Mouse (Mus musculus) gastrocnemius, postnatal 10 days (tissue): ENCODE data around the gene Psmd14. TPM values are rescaled to one million over a fixed set of nuclear protein-coding genes. Genes with fewer than 3 reads are reported as not detected.

Source experiments
- DNase-seq: peaks from one replicate; pipeline ENCODE4 v3.0.0; 2021; ENCODE audit warnings: mixed read lengths
- long read RNA-seq, 2 experiments: library from polyadenylated mRNA; stranded (forward); transcript quantifications; one replicate each; pipeline ENCODE4 v2.0.0; 2021
- total RNA-seq, 2 experiments: library from RNA; stranded (reverse); gene quantifications; 2 replicates each; pipeline ENCODE4 v1.2.3; 2021

Psmd14 gene
- total RNA-seq = 10 to 100 TPM; 89.2 to 89.4 TPM
- long read RNA-seq, experiment 1, transcript Psmd14-201 (12 exons, 1,541 nt) = major isoform, 87 of 90 reads
- long read RNA-seq, experiment 1, partial matches to known transcripts = 1 of 90 reads
- long read RNA-seq, experiment 1, other reads (novel, unspliced or antisense) = 2 of 90 reads
- long read RNA-seq, experiment 2, transcript Psmd14-201 (12 exons, 1,541 nt) = major isoform, 99 of 107 reads
- long read RNA-seq, experiment 2, partial matches to known transcripts = 2 of 107 reads
- long read RNA-seq, experiment 2, other reads (novel, unspliced or antisense) = 6 of 107 reads

DNA sequence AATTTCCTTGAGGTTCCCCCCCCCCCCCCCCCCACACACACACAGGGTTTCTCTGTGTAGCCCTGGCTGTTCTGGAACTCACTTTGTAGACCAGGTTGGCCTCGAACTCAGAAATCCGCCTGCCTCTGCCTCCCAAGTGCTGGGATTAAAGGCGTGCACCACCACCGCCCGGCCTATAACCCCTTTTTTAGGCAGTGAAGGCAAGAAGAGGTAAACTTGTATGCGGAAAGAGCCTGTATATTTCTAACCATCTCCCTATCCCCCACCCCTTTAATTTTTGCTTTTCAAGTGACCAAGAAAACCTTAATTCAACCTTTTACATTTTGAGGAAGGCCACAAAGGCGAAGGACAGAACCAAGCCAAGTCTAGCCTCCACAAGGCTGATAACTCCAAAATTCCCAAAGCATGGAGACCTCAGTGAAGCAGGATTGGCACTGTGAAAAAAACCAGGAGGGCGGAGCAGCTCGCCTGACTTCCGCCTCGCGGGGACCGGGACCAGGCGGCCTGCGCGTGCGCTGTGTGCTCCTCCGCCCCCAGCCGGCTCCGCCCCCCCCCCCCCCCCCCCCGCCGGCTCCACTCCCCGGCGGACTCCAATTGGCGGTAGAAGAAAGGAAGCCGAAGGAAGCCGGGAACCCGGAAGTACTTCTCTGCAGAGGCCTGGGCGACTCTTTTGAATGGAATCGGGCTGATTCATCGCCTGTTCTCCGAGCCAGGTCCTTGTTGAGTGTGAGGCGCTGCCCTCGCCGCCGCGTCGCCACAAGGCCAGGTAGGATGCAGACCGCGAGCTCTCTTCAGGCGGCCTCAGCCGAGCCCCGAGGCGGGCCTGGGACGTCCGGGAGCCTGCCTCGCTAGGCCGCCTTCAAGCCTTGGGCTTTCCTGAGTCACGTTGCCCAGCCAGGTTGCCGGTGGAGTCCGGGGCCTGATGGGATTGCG is at the start of gene Psmd14:
Gene Psmd14, plus strand, starts transcription at position 587 of the 933 bp plus-strand sequence.
- peak; percentile 88 for DNase-seq

DNA sequence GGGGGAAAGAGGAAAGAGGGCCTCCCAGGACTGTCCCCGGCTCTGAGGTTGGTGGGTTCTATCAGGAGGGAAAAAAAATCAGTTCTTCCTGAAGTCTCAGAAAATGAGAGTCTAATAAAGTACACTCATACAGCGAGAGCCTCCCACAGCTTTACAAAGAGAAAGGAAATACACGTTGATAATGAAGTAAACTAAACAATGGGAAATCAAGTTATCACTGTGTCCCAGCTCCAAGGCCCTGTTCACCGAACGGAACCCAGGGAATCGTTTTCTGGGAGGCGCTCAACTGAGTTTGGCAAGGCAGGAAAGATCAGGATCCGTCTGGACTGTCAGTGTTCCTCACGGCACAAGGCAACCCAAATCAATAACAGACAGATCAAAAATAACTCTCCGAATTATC is 48.7 kb upstream of the Psmd14 start:
- no peak for DNase-seq

DNA sequence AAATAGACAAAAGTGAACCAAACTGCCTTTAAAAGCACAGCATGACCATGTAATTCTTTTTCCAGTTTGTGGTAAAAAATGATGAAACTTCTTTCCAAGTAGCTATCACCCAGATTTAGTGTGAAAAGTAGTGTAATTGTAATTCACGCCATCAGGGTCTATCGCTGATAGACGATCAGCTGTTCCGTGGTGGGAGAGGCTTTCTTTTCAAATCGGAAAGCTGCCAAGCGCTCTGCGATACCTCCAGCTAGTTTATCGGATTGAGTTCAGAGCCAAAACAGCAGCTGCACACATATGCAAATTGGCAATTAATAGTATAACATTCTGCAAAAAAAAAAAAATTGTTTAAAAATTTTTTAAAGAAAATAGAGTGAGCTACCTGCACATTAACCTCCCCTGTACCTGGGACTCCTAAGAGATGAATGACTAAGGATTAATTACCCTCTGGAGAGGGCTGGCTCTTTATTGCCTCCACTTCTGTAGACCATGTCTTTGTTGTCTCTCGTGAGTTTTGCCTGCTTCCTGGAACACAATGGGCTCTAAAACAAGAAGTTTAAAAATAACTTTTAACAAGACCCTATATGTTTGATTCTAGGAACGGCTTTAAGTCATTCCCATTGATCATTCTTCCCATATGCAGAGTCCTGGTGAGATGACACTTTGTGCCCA is 47.8 kb upstream of the Psmd14 start:
- DNase-seq = no peak

DNA sequence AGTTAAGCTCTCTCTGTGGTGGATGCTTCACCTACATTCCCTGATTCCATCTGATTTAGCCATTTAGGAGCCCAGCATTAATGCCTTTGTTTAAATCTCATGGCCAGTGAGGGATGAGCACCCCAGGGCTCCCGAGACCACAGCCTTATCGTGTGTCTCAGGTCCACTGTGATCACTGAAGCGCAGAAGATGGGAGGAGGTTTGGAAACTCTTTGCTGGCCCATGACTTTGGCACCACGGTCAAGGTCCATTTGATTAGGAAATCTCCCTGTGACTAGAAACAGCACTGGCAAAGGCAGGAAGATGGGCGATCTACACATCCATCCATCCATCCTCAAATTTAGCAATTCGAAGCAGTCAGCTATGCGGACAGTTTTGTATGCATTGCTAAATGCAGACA is 44.1 kb upstream of the Psmd14 start:
- DNase-seq = no peak

GRCm38 (mm10) chr2:61668260-61668659 is 43.2 kb upstream of the Psmd14 start:
- peak; percentile 49 for DNase-seq

DNA sequence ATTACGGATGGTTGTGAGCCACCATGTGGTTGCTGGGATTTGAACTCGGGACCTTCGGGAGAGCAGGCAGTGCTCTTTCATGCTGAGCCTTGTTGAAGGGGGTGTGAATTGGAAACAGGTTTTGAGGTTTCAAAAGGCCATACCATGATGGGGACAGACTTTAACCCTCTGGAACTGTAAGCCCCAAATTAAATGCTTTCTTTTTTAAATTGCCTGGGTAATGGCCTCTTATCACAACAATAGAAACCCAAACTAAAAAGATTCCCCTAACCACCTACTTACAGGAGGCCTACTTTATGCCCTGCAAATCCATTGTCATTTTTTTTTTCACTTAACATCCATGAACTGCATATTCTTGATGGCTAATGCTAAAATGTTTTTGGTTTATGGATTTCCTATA is 36.9 kb upstream of the Psmd14 start:
- DNase-seq = no peak

- no peak for DNase-seq
Observed at GRCm38 (mm10) chr2:61681572-61681971, 29.9 kb upstream of the Psmd14 start.

DNA sequence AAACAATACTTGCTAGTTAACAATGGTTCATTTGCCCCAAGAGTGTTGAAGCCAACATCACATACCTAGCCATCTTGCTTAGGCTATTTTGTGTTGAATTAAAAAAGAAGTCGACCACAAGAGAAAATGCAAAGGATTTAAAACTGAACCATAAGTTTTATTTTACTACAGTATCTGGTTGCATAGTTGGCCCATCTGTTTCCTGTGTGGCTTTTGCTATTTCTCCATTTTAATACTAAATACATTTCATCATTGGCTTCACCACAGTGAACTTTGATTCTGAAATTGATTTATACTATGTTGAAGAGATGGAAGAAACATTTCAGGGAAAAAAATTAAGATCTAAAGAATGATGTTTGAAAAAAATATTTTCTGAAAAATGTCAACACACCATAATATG is 25.0 kb upstream of the Psmd14 start:
- no peak for DNase-seq

DNA sequence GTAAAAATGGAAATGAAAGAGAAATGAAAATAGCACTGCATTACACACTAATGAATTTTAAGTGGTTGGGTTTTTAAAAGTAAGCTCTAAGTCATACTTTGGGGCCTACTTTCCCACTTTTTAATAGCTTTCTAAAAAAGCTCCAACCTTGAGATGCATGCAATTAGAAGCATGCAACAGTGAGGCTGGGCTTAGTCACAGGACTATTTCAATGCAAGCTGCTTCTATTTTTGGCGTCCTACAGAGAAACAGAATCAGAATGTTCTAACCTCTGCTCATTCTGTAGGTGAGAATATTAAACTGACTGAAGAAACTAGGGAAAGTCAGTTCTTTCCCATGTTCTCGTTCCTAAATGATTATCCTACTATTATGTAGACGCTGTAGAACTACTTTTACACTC is 22.4 kb upstream of the Psmd14 start:
- DNase-seq = no peak

DNA sequence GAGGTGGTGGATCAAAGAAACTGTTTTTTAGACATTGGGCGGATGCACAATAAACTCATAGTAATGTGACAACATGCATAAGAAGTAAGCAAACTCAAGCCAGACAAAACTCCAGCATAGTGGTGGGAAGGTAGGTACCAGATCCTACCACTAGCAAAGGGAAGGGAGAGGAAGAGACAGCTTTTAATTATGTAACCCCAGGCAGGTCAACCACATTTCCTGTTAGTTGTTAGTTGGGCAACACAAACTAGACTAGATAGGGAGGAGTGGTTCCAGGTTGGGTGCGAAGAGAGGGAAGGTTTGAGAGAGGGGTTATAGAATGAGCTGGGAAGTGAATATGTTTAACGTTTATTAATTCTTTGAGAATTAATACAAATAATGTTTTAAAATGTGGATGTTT is 1.9 kb upstream of the Psmd14 start:
- no peak for DNase-seq

- no peak for DNase-seq
Observed at GRCm38 (mm10) chr2:61712526-61712925, 1.0 kb downstream of the Psmd14 start.

DNA sequence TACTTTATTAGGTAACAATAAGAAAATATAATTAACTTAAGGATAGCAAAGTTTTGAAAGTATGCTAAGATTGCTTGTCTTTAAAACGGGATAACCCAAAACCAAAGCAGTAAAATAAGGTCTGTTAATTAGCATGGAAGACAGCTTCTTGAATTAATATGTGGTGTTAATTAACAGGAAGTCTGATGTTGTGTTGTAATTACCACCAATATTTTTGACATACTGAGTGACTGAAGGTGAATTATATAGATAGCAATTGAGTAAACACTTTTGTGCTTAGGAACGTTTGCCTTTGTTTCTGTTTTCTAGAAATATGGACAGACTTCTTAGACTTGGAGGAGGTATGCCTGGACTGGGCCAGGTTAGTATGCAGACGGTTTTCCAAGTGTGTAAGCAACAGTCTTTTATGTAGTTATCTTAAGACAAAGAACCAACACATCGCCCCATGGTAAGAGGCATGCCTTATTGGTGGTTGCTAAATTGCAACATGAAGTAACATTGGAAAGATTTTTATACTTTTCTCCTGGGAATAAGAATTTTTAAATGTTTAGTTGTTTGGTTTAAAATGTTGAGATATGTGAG is 11.0 kb downstream of the Psmd14 start:
- no peak for DNase-seq

DNA sequence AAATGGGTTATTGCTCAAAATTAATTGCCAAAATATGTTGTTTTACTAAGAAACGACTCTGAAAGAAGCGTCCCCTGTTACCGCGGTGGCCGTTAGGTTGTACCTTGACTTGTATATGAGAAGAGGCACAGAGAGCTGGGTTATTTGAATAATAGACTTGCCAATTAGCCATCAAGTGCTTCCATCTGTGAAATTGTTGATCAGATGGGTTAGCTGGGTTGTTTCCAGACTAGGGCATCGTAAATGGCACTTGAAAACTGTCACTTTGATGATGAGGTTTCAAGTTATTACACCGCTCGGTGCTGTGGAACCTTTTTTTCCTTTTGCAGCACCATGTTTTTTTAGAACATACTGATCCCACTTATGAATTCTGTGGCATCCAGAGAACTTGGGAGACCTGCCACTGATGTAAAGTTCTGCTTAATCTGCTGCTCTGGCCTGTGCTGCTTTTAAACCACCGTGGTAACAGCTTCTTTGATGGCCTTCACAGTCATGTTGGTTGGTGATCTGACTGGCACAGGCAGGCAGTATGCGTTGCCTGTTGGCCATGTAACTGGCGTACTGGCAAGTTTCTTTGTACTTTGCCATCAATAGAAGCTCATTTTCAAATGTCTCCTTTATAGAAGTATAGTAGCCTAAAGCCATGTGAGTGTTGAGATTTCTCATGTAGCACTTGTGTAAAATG is 21.4 kb downstream of the Psmd14 start:
- DNase-seq = no peak

DNA sequence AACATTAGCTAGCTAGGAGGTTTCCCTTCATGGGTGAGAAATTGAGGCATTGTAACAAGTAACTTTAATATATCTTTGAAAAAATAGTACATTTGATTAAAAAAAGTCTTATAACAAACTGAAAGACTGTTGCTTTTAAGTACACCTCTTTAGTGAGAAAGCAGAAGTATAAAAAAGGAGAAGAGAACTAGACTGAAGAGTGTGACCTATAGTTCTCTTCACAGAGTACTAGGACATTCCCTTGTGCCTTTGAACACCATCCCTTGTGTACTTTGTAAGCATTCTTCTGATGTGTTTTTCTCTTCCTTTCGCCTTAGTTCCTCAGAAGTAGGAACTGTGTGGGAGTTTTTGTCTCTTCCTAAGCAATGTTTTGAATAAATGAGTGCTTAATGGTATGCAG is 22.7 kb downstream of the Psmd14 start:
- no peak for DNase-seq

DNA sequence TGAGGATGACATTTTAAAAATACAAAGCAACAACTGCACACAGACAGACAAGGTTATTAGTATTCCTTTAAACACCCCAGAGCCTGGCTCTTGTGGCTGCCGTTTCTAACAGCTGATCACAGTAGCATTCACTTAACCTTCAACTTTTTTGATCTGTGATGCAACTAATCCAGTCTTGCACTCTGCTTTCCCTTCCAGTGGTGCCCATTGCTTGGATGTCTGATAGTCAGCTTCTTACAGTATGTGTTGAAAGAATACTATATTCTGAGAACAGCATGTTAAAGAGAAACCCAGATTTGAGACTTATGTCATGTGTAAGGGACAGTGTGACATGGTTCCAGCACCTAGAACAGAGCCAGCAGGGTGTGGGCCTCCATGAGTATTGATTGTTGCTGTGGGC is 34.6 kb downstream of the Psmd14 start:
- no peak for DNase-seq

DNA sequence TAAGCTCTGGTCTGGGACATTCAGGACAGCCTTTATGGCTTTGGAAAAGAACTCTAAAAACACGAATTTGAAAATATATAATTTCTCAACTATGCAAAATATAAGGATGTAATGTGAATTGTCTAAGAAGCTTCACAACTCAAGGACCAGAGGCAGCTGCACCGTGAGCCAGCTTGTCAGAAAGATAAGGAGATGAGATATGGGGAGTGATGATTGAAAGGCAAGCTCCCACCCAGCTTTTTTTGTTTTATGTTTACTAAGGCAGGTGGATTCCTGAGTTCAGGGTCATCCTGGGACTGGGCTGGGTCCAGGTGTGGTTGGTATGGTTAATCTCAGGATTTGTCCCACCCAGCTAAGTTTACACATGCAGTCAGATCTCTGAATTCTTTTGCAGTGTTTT is 35.1 kb downstream of the Psmd14 start:
- DNase-seq = no peak

- DNase-seq = no peak
Observed at GRCm38 (mm10) chr2:61747411-61747810, 35.9 kb downstream of the Psmd14 start.

DNA sequence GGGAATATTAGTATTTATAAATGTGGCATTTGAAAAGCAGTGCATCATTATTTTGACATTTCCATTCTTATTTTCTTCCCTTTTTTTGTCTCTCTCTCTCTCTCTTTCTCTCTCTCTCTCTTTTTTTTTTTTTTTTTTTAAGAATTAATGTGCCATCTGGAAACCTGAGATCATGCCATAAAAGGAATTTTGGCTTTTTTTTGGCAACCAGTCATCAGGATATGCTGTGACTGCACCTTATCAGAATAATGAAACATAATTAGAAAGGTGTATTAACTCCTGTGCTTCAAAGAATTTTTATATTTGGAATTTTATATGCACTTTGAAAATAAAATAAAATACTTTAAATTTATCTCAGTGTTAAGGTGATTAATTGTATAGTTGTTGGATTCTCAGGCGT is 39.2 kb downstream of the Psmd14 start:
- DNase-seq = no peak

DNA sequence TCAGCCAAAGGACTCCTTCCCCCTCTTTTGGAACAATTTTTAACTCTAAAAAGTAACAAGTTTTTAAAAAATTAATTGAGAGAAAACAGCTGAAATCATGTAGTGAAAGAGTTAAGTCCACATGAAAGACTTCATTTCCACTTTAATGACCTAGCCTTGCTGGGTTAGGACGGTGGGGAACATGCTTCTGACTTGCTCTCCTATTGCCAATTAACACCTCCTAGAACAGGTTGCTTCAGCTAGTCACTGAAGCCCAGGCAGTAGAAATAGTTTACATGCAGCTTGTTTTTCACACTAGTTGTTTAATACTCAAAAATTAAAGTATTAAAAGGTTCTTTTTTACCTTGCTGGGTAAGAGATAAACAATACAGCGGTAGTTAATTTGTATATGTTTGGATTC is 39.8 kb downstream of the Psmd14 start:
- DNase-seq = no peak

- no peak for DNase-seq
Observed at GRCm38 (mm10) chr2:61752362-61752761, 40.9 kb downstream of the Psmd14 start.

DNA sequence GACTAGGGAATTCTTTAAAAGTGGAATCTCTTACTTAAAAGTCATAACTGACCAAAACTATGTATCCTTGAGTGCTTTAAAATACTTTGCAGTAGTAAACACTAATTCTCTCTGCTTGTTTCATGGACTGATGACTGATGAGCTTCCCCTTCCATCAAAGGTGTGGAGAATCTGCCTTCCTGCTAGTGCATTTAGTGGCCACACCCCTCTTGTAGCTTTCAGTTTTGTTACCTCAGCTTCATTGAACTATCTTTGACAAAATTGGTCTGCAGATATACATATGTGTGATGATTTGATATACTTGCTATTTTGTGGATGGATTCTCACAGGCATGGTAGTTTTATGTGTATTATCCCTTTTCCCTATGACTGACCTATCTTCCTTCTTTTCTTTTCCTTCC is 43.5 kb downstream of the Psmd14 start:
- no peak for DNase-seq

GRCm38 (mm10) chr2:61759234-61759855 is 47.9 kb downstream of the Psmd14 start:
- no peak for DNase-seq
